Mouse (Mus musculus): ENCODE results near the gene Zfp800. TPM values are rescaled to one million over a fixed set of nuclear protein-coding genes. Genes with fewer than 3 reads are reported as not detected.
A peak's percentile ranks its signal among the peaks of the same experiment; 100 is the strongest.

Zfp800 gene
- polyA plus RNA-seq, 1 experiment from 2014 or later = 21.2 TPM

DNA sequence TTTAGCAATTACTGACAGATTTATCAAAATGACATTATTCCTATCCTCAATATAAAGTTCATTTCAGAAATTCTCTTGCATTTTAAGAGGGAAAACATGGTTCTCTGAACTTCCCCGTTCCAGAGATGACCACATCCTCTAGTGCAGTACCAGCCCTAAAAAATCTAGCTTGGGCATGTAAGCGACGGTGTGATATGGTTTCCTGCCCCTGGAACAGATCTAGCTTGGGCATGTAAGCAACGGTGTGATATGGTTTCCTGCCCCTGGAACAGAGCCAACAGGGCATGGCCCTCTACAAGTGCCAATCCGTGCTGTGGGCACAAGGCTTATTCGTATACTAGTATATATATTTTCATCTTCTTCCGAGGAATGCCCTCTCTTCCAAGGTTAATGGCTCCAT is 75.4 kb downstream of the Zfp800 start:
- 71% methylated on average over 7 of the region's 7 CpGs for WGBS
- TF ChIP-seq EP300 (IDR thresholded peaks at IDR 0.05) = no peak
- no peak for TF ChIP-seq CTCF (IDR thresholded peaks at IDR 0.05)
- DNase-seq (ENCODE audit: low spot score) (no peak), ATAC-seq (no peak)
- no peak overlapping the region for H3K4me3 ChIP-seq (ENCODE audit: low read depth, low read length)
- H3K9me3 ChIP-seq (ENCODE audit: low read length) = no peaks in the 10 kb centered on the region
- no peak overlapping the region for H3K4me2 ChIP-seq (replicated peaks; ENCODE audit: low read depth, low read length)
- H3K27me3 ChIP-seq (replicated peaks; ENCODE audit: insufficient read depth, low read length) = no peaks in the 10 kb centered on the region
- H3K4me1 ChIP-seq (ENCODE audit: insufficient read depth, low read depth, low read length) = no peaks in the 10 kb centered on the region
- H3K27ac ChIP-seq (ENCODE audit: low read length) = no peak overlapping the region
- no peak overlapping the region for H3K9ac ChIP-seq (replicated peaks; ENCODE audit: low read depth)
- H3K36me3 ChIP-seq (ENCODE audit: insufficient read depth, low read length) = no peaks in the 10 kb centered on the region

DNA sequence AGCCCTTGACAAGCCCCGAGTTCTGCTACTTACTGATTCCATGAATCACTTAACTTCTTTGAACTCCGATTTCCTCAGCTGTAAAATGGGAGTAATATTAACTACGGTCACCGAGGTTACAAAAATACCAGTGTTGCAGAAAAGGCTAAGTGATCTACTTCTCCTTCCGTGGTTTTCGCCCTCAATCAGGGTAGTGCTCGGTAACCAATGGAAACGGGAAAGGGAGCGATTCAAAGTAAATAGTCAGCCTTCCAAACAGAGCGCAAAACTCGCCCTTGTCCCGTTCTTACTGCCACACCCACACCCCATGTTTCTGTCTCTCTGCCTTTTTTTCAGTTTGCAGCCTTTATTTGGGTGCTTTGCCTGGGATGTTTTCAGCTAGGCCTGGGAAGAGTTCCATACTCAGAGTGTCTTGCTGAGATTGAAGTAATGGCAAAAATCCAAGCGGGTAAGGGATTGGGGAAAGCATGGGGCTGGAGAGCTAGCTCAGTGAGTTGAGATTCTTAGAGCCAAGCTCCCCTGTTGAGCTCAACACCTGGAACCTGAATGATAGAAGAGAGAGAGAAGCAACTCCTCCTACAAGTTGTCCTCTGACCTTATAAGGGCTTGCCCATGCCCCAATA is 78.0 kb downstream of the Zfp800 start:
- H3K9ac ChIP-seq (replicated peaks; ENCODE audit: low read depth) = no peak overlapping the region
- DNase-seq (ENCODE audit: low spot score) (no peak), ATAC-seq (no peak)
- no peak overlapping the region for H3K4me3 ChIP-seq (ENCODE audit: low read depth, low read length)
- H3K36me3 ChIP-seq (ENCODE audit: insufficient read depth, low read length) = no peaks in the 10 kb centered on the region
- H3K4me1 ChIP-seq (ENCODE audit: insufficient read depth, low read depth, low read length) = no peaks in the 10 kb centered on the region
- H3K27me3 ChIP-seq (replicated peaks; ENCODE audit: insufficient read depth, low read length) = no peaks in the 10 kb centered on the region
- TF ChIP-seq CTCF (IDR thresholded peaks at IDR 0.05) (no peak), EP300 (IDR thresholded peaks at IDR 0.05) (no peak)
- no peak overlapping the region for H3K4me2 ChIP-seq (replicated peaks; ENCODE audit: low read depth, low read length)
- H3K27ac ChIP-seq (ENCODE audit: low read length) = no peak overlapping the region
- H3K9me3 ChIP-seq (ENCODE audit: low read length) = no peaks in the 10 kb centered on the region
- 52% methylated on average over 13 of the region's 13 CpGs for WGBS

DNA sequence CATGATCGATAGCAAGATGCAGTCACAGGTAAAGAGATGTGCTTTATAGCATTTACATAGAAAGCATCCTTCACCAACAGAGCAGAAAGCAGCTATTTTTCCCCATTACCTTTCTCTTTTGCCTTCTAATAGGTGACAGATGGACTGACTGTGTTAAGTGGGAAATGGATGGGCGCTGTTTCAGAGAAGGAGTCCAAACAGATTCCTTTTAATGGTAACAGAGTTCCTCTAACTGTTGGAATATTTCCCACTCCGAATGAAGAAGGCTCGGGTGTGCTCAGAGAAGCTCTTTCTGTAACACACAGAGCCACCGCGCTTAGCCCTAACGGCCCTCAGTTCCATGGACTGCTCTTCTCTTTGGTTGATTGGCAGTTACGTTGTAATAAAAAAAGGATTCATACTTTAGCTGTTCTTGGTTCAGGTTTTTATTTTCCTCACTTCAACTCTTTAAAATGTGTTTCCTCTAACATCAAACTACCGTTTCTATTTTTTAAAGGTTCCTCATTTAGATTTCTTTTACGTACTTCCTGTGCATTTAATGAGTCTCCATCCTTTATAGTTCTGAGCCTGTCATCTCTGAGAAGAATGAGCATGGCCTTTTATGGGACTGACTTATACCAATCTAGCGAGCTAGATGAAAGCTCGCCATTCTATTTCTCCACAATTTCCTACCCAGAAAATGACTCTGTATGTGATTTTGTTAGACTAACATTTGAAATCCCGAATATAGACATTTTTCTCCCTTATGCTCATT is 78.8 kb downstream of the Zfp800 start:
- ATAC-seq (no peak), DNase-seq (ENCODE audit: low spot score) (no peak)
- Histone ChIP-seq H3K4me2 (replicated peaks; ENCODE audit: low read depth, low read length) (no peak overlapping the region), H3K9ac (replicated peaks; ENCODE audit: low read depth) (no peak overlapping the region), H3K4me1 (ENCODE audit: insufficient read depth, low read depth, low read length) (no peaks in the 10 kb centered on the region), H3K27ac (ENCODE audit: low read length) (no peak overlapping the region), H3K27me3 (replicated peaks; ENCODE audit: insufficient read depth, low read length) (no peaks in the 10 kb centered on the region), H3K36me3 (ENCODE audit: insufficient read depth, low read length) (no peaks in the 10 kb centered on the region), H3K4me3 (ENCODE audit: low read depth, low read length) (no peak overlapping the region), H3K9me3 (ENCODE audit: low read length) (no peaks in the 10 kb centered on the region)
- no peak for TF ChIP-seq EP300 (IDR thresholded peaks at IDR 0.05)
- no peak for TF ChIP-seq CTCF (IDR thresholded peaks at IDR 0.05)
- WGBS = 70% methylated on average over 13 of the region's 13 CpGs

DNA sequence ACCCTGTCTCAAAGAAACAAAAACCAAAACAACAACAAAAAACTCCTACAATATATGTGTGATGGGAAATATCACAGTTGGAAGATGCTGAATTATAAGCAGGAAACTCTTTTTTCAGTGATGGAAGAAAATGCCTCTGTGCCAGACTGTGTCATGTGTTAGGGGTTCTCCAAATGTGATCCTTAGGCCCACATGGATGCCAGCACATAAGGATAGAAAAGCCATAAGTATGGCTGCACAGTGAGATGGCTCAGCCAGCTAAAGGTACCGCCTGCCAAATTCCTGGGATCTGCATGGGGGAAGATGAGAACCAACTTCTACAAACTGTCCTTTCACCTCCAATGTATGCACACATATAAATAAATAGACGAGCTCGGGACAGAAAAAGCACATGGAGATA is 82.6 kb downstream of the Zfp800 start:
- Histone ChIP-seq H3K36me3 (ENCODE audit: insufficient read depth, low read length) (no peaks in the 10 kb centered on the region), H3K4me3 (ENCODE audit: low read depth, low read length) (no peak overlapping the region), H3K9me3 (ENCODE audit: low read length) (no peaks in the 10 kb centered on the region), H3K27ac (ENCODE audit: low read length) (no peak overlapping the region), H3K27me3 (replicated peaks; ENCODE audit: insufficient read depth, low read length) (no peaks in the 10 kb centered on the region), H3K4me2 (replicated peaks; ENCODE audit: low read depth, low read length) (no peak overlapping the region), H3K9ac (replicated peaks; ENCODE audit: low read depth) (no peak overlapping the region), H3K4me1 (ENCODE audit: insufficient read depth, low read depth, low read length) (no peaks in the 10 kb centered on the region)
- ATAC-seq = no peak
- DNase-seq (ENCODE audit: low spot score) = no peak
- TF ChIP-seq EP300 (IDR thresholded peaks at IDR 0.05) (no peak), CTCF (IDR thresholded peaks at IDR 0.05) (no peak)
- 90% methylated on average over 3 of the region's 3 CpGs for WGBS

DNA sequence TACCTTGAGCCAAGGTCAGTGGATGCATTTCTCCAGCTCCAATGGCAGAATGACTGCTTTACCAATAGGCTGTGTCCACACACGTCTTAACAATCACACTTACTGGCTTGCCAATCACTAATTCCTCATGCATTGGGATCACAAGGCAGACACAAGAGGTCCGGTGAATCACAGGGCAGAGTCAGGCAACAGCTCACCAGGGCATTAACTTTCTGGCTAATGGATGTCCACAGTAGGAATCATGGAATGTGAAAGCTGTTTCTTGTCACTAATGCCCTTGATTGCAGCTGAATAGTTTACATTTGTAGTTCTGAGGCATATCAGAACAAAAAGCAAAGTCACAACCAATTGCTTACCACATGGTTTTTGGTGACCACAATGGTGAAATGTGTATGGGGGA is 85.7 kb downstream of the Zfp800 start:
- DNase-seq (ENCODE audit: low spot score) (no peak), ATAC-seq (no peak)
- no peak overlapping the region for H3K4me2 ChIP-seq (replicated peaks; ENCODE audit: low read depth, low read length)
- 48% methylated on average over 2 of the region's 2 CpGs for WGBS
- no peaks in the 10 kb centered on the region for H3K9me3 ChIP-seq (ENCODE audit: low read length)
- H3K9ac ChIP-seq (replicated peaks; ENCODE audit: low read depth) = no peak overlapping the region
- no peak overlapping the region for H3K4me3 ChIP-seq (ENCODE audit: low read depth, low read length)
- H3K4me1 ChIP-seq (ENCODE audit: insufficient read depth, low read depth, low read length) = no peaks in the 10 kb centered on the region
- no peak overlapping the region for H3K27ac ChIP-seq (ENCODE audit: low read length)
- TF ChIP-seq EP300 (IDR thresholded peaks at IDR 0.05) = no peak
- no peak for TF ChIP-seq CTCF (IDR thresholded peaks at IDR 0.05)
- H3K27me3 ChIP-seq (replicated peaks; ENCODE audit: insufficient read depth, low read length) = no peaks in the 10 kb centered on the region
- no peaks in the 10 kb centered on the region for H3K36me3 ChIP-seq (ENCODE audit: insufficient read depth, low read length)

DNA sequence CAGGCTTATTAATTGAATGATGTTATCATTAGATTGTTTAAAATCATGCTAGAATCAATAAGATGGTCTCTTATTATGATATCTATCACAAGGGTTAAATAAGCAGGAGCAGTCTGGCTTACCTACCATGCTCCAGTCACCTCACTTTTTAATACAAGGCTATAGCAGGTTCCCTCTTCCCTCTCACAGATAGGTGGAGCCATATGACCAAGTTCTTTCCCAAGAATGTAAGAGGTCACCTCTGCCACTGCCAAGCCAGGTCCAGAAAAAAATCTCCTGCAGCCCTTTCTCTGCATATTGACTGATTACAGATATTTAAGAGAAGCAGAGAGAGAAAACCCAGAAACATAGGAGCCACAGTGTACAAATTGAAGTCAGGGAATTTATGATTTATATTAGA is 88.1 kb downstream of the Zfp800 start:
- Histone ChIP-seq H3K9ac (replicated peaks; ENCODE audit: low read depth) (no peak overlapping the region), H3K9me3 (ENCODE audit: low read length) (no peaks in the 10 kb centered on the region), H3K27me3 (replicated peaks; ENCODE audit: insufficient read depth, low read length) (no peaks in the 10 kb centered on the region), H3K4me1 (ENCODE audit: insufficient read depth, low read depth, low read length) (no peaks in the 10 kb centered on the region), H3K36me3 (ENCODE audit: insufficient read depth, low read length) (no peaks in the 10 kb centered on the region), H3K27ac (ENCODE audit: low read length) (no peak overlapping the region), H3K4me2 (replicated peaks; ENCODE audit: low read depth, low read length) (no peak overlapping the region), H3K4me3 (ENCODE audit: low read depth, low read length) (no peak overlapping the region)
- TF ChIP-seq CTCF (IDR thresholded peaks at IDR 0.05) = peak; percentile 51
- TF ChIP-seq EP300 (IDR thresholded peaks at IDR 0.05) = no peak
- ATAC-seq (no peak), DNase-seq (ENCODE audit: low spot score) (peak; percentile 41)

All from lung, postnatal 0 days (tissue).